Mouse (Mus musculus): ENCODE data around the gene Kcnip1. TPM values are rescaled to one million over a fixed set of nuclear protein-coding genes. Genes with fewer than 3 reads are reported as not detected.

Kcnip1 gene
- total RNA-seq, 2 experiments from 2014 or later, result 20.4 to 21.2 TPM

DNA sequence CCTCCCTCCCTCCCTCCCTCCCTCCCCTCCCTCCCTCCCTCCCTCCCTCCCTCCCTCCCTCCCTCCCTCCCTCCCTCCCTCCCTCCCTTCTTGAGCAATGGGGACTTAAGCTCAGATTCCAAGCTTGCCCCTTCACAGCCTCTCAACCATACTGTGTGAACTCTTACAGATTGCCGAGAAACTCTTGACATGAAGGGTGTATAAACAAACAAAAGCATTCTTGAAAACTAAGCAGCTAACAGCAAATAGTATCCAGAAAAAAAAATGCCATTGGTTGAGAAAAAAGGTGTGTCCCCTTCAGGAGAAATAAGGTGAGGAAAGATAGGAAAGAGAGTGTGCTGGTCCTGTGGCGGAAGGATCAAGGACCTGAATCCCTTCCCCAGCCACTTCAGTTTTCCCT lies 389.8 kb downstream of the Kcnip1 start:
- no peak overlapping the region for H3K27ac ChIP-seq
- TF ChIP-seq CTCF (conservative IDR thresholded peaks at IDR 0.05), result no peak
- no peak for DNase-seq (ENCODE audit: low spot score in 2 of 2)
- H3K4me3 ChIP-seq, result no peak overlapping the region

DNA sequence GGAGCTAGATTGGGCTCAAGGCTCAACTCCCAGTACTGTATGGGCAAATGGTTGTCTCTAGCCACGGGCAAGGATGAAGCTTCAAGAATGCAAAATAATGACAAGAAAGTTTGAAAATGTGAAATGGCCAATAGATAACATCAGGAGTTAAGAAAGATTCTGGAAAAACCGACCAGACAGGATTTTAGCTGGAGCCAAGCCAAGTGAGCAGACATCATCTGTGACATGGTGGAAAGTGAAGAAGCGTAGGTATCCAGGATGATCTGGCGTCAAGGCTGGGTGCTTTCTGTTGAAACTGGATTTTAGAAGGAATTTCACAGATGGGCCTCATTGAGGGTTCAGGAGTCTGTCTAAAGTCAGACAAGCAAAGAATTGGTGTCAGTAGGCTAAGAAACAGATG lies 394.0 kb downstream of the Kcnip1 start, which contains the start of gene D130052B06Rik:
D130052B06Rik (plus strand) TSS at position 317 of the 400 bp plus-strand sequence.
- DNase-seq (ENCODE audit: low spot score in 2 of 2), result no peak
- TF ChIP-seq CTCF (conservative IDR thresholded peaks at IDR 0.05), result no peak
- Histone ChIP-seq H3K4me3 (no peak within 1 kb of the TSS), H3K27ac (no peak within 1 kb of the TSS)

DNA sequence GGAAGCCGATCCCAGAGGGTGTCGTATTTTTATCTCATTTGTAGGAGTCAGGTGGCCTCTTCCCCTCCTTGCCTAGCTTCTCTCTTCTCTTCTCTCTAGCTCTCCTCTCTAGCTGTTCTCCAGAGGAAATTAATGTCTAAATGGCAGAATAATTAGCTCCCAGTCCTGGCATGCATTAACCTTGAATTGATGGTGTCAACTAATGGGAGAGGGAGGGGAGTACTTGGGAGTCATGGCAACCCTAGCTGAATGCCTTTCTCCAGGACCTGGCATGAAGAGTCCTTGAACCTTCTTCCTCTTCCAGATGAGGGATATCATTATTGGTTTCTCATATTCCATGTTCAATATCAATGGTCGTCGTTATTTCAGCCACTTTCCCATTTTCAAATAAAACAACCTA lies 396.3 kb downstream of the Kcnip1 start:
- H3K27ac ChIP-seq, result no peak overlapping the region
- DNase-seq (ENCODE audit: low spot score in 2 of 2), result no peak
- no peak overlapping the region for H3K4me3 ChIP-seq
- TF ChIP-seq CTCF (conservative IDR thresholded peaks at IDR 0.05), result no peak

- no peak overlapping the region for H3K4me3 ChIP-seq
- no peak overlapping the region for H3K27ac ChIP-seq
- no peak for DNase-seq (ENCODE audit: low spot score in 2 of 2)
- no peak for TF ChIP-seq CTCF (conservative IDR thresholded peaks at IDR 0.05)
Measured at GRCm38 (mm10) chr11:33592826-33593225, 400.1 kb downstream of the Kcnip1 start.

- Histone ChIP-seq H3K4me3 (no peak overlapping the region), H3K27ac (no peak overlapping the region)
- TF ChIP-seq CTCF (conservative IDR thresholded peaks at IDR 0.05), result no peak
- DNase-seq (ENCODE audit: low spot score in 2 of 2), result no peak
Measured at GRCm38 (mm10) chr11:33590771-33591170, 402.2 kb downstream of the Kcnip1 start.

DNA sequence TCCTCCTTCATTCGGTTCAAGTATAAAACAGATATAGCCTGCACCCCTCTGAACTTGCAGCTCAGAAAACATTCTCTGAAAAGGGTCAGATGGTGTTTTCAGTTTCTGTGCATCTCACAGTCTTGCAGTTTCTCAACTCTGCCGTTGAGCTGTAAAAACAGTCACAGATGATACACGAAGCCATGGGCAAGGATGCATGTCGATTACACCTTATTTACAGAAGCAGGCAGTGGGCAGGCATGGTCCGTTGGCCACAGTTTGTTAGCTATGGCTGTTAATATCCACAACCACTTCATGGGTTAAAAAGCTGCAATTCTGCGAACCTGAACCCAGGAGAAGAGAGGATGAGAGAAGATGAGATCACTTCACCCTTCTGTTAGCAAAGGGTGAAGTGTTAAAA lies 406.3 kb downstream of the Kcnip1 start:
- Histone ChIP-seq H3K27ac (no peak overlapping the region), H3K4me3 (no peak overlapping the region)
- DNase-seq (ENCODE audit: low spot score in 2 of 2), result no peak
- TF ChIP-seq CTCF (conservative IDR thresholded peaks at IDR 0.05), result no peak

GRCm38 (mm10) chr11:33579621-33580020 lies 413.3 kb downstream of the Kcnip1 start:
- H3K4me3 ChIP-seq, result no peak overlapping the region
- no peak for TF ChIP-seq CTCF (conservative IDR thresholded peaks at IDR 0.05)
- H3K27ac ChIP-seq, result no peak overlapping the region
- no peak for DNase-seq (ENCODE audit: low spot score in 2 of 2)

Other genes with a start within 250 kb of the Kcnip1 start
- gene Kcnmb1, start 30.1 kb downstream of the Kcnip1 start, total RNA-seq (2021), result under 1 TPM; 0.41 to 0.42 TPM
- 1 to 10 TPM; 3.5 TPM for gene Lcp2, start 53.8 kb upstream of the Kcnip1 start, total RNA-seq (2021)
- not detected for gene 4930469K13Rik, start 105.4 kb upstream of the Kcnip1 start, total RNA-seq (2021)
- not detected for gene Foxi1, start 214.9 kb upstream of the Kcnip1 start, total RNA-seq (2021)

Measured in layer of hippocampus, adult 2 months (tissue).